Mouse (Mus musculus) lung, postnatal 0 days (tissue): ENCODE results near the gene Dpp9. TPM values are rescaled to one million over a fixed set of nuclear protein-coding genes. Genes with fewer than 3 reads are reported as not detected.

Experiments
- ATAC-seq: fragments of 200-750 bp; cut with Nextera tagmentation; 2 replicates; pipeline ENCODE4 v1.8.0; 2017; ENCODE audit warnings: moderate library complexity
- DNase-seq: peaks from one replicate; pipeline ENCODE4 v3.0.0-alpha.2; 2016; ENCODE audit warnings: low spot score
- H3K27ac ChIP-seq: fragments of 300-500 bp; sonication (generic); 2 replicates; pipeline ENCODE4 v1.5.1; 2014; ENCODE audit warnings: antibody characterized with exemption, mild to moderate bottlenecking, low read length, mixed read lengths
- H3K27me3 ChIP-seq: fragments of 300-500 bp; sonication (generic); replicated peaks from 2 replicates; pipeline ENCODE4 v1.6.1; 2014; ENCODE audit warnings: low read length, mixed read lengths; ENCODE audit not compliant: insufficient read depth
- H3K36me3 ChIP-seq: fragments of 300-500 bp; sonication (generic); 2 replicates; pipeline ENCODE4 v1.6.1; 2014; ENCODE audit warnings: low read length, mixed read lengths; ENCODE audit not compliant: insufficient read depth
- H3K4me1 ChIP-seq: fragments of 300-500 bp; sonication (generic); 2 replicates; pipeline ENCODE4 v1.6.1; 2014; ENCODE audit warnings: antibody characterized with exemption, low read depth, low read length, mixed read lengths; ENCODE audit not compliant: insufficient read depth
- H3K4me2 ChIP-seq: fragments of 300-500 bp; sonication (generic); replicated peaks from 2 replicates; pipeline ENCODE4 v1.6.1; 2014; ENCODE audit warnings: low read depth, mild to moderate bottlenecking, low read length, moderate library complexity, mixed read lengths
- H3K4me3 ChIP-seq: fragments of 300-500 bp; sonication (generic); 2 replicates; pipeline ENCODE4 v1.5.1; 2014; ENCODE audit warnings: low read depth, low read length
- H3K9ac ChIP-seq: fragments of 300-500 bp; sonication (generic); replicated peaks from 2 replicates; pipeline ENCODE4 v1.6.1; 2014; ENCODE audit warnings: low read depth, mild to moderate bottlenecking
- H3K9me3 ChIP-seq: fragments of 300-500 bp; sonication (generic); 2 replicates; pipeline ENCODE4 v1.6.1; 2016; ENCODE audit warnings: low read length, mixed read lengths
- CTCF ChIP-seq: IDR thresholded peaks from 2 replicates; pipeline ENCODE4 v1.5.1; 2016; ENCODE audit warnings: antibody characterized with exemption, mild to moderate bottlenecking
- EP300 ChIP-seq: IDR thresholded peaks from 2 replicates; pipeline ENCODE4 v1.6.1; 2016; ENCODE audit warnings: antibody characterized with exemption, mild to moderate bottlenecking, control low read depth
- WGBS: fragments of 180-500 bp; shearing (Covaris S2); extraction: QIAGEN DNeasy Blood & Tissue Kit; methylation state at CpG from one replicate; pipeline ENCODE4 v1.1.7; 2014; 5-methylcytosine and 5-hydroxymethylcytosine counted together
- polyA plus RNA-seq: library from polyadenylated mRNA; unstranded; fragments of >200 nt; fragmentation: Nextera tagmentation; extraction: Ambion mirVana; gene quantifications from 2 replicates; pipeline ENCODE4 v1.2.1, GENCODE M21; 2015

Gene Dpp9
- polyA plus RNA-seq: 25.7 and 30.3 TPM in 2 replicates

- H3K9me3 ChIP-seq: no peaks in the 10 kb centered on the region
Observed at GRCm38 (mm10) chr17:56218377-56219191, at the start of gene Dpp9. Dpp9 (minus strand) TSS chr17:56218905.

GRCm38 (mm10) chr17:56266271-56266670 lies 47.6 kb upstream of the Dpp9 start:
- 50% methylated on average over 3 of the region's 3 CpGs for WGBS
- H3K27me3 ChIP-seq: no peaks in the 10 kb centered on the region
- H3K9me3 ChIP-seq: no peaks in the 10 kb centered on the region
- DNase-seq: peak; percentile 49
- H3K36me3 ChIP-seq: peaks cover 4% of the 10 kb centered on the region; the same call in 1 of the 2 replicates
- TF ChIP-seq EP300: no peak
- no peak for TF ChIP-seq CTCF
- ATAC-seq: no peak
- H3K27ac ChIP-seq: no peak overlapping the region
- no peaks in the 10 kb centered on the region; the same call in 1 of the 2 replicates for H3K4me1 ChIP-seq
- no peak overlapping the region for H3K9ac ChIP-seq
- H3K4me3 ChIP-seq: no peak overlapping the region
- H3K4me2 ChIP-seq: no peak overlapping the region

More at GRCm38 (mm10) chr17:56218377-56219191, at the start of gene Dpp9:
- H3K27me3 ChIP-seq: no peaks in the 10 kb centered on the region
- WGBS: 0% methylated on average over 43 of the region's 78 CpGs
- peak within 1 kb of the TSS; percentile 94 for H3K27ac ChIP-seq
- peak; percentile 98 for ATAC-seq
- no peaks in the 10 kb centered on the region for H3K36me3 ChIP-seq
- TF ChIP-seq EP300 (peak; percentile 52; the same call in 1 of the 2 replicates), CTCF (peak; percentile 58)
- peak within 1 kb of the TSS; percentile 81 for H3K4me2 ChIP-seq
- peak; percentile 99 for DNase-seq
- peak within 1 kb of the TSS; percentile 77 for H3K4me3 ChIP-seq
- H3K9ac ChIP-seq: peak within 1 kb of the TSS; percentile 82
- peaks cover 10% of the 10 kb centered on the region for H3K4me1 ChIP-seq

- no peaks in the 10 kb centered on the region for H3K9me3 ChIP-seq
- no peak overlapping the region for H3K4me2 ChIP-seq
- DNase-seq (no peak), ATAC-seq (no peak)
- no peaks in the 10 kb centered on the region for H3K27me3 ChIP-seq
- TF ChIP-seq CTCF (no peak), EP300 (no peak)
- no peak overlapping the region for H3K4me3 ChIP-seq
- WGBS: 92% methylated on average over 3 of the region's 3 CpGs
- no peak overlapping the region for H3K9ac ChIP-seq
- H3K27ac ChIP-seq: no peak overlapping the region
- H3K36me3 ChIP-seq: no peaks in the 10 kb centered on the region; the same call in 1 of the 2 replicates
- no peaks in the 10 kb centered on the region; the same call in 1 of the 2 replicates for H3K4me1 ChIP-seq
Observed at GRCm38 (mm10) chr17:56265869-56266268, 47.2 kb upstream of the Dpp9 start.

GRCm38 (mm10) chr17:56265011-56265410 lies 46.3 kb upstream of the Dpp9 start:
- peaks cover 5% of the 10 kb centered on the region for H3K36me3 ChIP-seq
- H3K4me2 ChIP-seq: no peak overlapping the region
- no peak for DNase-seq
- H3K9me3 ChIP-seq: no peaks in the 10 kb centered on the region
- TF ChIP-seq CTCF (no peak), EP300 (no peak)
- no peak overlapping the region; the same call in 1 of the 2 replicates for H3K27ac ChIP-seq
- H3K27me3 ChIP-seq: no peaks in the 10 kb centered on the region
- H3K4me1 ChIP-seq: no peaks in the 10 kb centered on the region; the same call in 1 of the 2 replicates
- no peak overlapping the region for H3K9ac ChIP-seq
- WGBS: 87% methylated on average over 4 of the region's 4 CpGs
- ATAC-seq: no peak
- no peak overlapping the region for H3K4me3 ChIP-seq

- H3K27ac ChIP-seq: no peak overlapping the region
- H3K4me3 ChIP-seq: no peak overlapping the region
- H3K4me2 ChIP-seq: no peak overlapping the region
- H3K4me1 ChIP-seq: peaks cover 3% of the 10 kb centered on the region; the same call in 1 of the 2 replicates
- H3K9me3 ChIP-seq: no peaks in the 10 kb centered on the region
- TF ChIP-seq CTCF (peak; percentile 92), EP300 (no peak)
- no peak overlapping the region for H3K9ac ChIP-seq
- ATAC-seq: peak; percentile 67
- H3K27me3 ChIP-seq: no peaks in the 10 kb centered on the region
- peaks cover 13% of the 10 kb centered on the region for H3K36me3 ChIP-seq
- 18% methylated on average over 8 of the region's 8 CpGs for WGBS
- peak; percentile 78 for DNase-seq
Observed at GRCm38 (mm10) chr17:56264020-56264419, 45.3 kb upstream of the Dpp9 start.

- ATAC-seq: no peak
- no peak overlapping the region for H3K9ac ChIP-seq
- no peak overlapping the region for H3K4me3 ChIP-seq
- no peaks in the 10 kb centered on the region for H3K27me3 ChIP-seq
- H3K9me3 ChIP-seq: no peaks in the 10 kb centered on the region
- no peak for TF ChIP-seq CTCF
- no peak for TF ChIP-seq EP300
- H3K36me3 ChIP-seq: peaks cover 13% of the 10 kb centered on the region
- no peak for DNase-seq
- H3K4me1 ChIP-seq: peaks cover 3% of the 10 kb centered on the region; the same call in 1 of the 2 replicates
- WGBS: 81% methylated on average over 3 of the region's 3 CpGs
- no peak overlapping the region for H3K27ac ChIP-seq
- H3K4me2 ChIP-seq: no peak overlapping the region
Observed at GRCm38 (mm10) chr17:56262645-56263094, 44.0 kb upstream of the Dpp9 start.
